Mouse (Mus musculus) cerebral cortex, adult 2 months (tissue): ENCODE data around the gene Vdr.

Source experiments
- WGBS: fragments of 180-500 bp; shearing (Covaris S2); methylation state at CpG from one replicate; pipeline ENCODE4 v1.1.7; 2018; 5-methylcytosine and 5-hydroxymethylcytosine counted together

Gene Vdr

DNA sequence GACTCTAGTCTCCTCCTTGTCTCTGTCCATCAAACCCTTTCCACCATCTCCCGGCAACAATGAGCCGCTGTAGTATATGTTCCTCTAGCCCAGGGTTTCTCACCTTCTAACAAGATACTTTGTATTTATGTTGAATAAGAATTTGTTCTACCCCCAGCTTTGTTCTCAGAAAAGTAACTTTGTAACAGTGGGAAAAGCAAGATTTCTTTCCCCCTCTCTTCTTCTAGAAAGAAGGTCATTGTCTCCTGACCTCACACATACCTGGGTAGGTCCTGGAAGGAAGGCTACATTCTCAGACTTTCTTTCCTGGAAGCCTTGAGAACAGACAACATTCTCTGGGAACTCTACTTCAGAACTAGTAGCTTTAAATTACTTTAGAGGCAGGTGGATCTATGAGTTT, at the start of gene Vdr:
TSS of gene Vdr (minus strand) at position 101 of the 400 bp plus-strand sequence.
- 93% methylated on average over 2 of the region's 2 CpGs for whole genome bisulfite sequencing

DNA sequence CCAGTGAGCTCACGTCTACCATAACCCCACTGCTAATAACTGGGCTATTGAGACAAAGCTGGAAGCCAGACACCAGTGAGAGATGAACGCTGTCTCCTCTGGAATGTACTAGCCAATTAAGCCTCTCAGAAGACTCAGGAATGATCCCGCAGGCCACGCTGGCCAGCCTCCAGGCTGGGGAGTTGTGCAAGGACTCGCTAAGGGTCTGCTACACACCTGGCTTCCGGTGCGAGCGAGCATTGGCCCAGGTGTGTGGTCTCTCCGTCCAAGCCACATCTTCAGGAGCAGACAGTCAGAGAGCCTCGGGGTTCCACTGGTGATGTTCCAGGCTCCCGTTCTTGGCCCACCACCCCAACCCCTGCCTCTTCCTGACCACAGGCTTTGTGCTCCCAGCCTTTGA, 46.0 kb upstream of the Vdr start:
- WGBS, result 74% methylated on average over 11 of the region's 11 CpGs

- 46% methylated on average over 4 of the region's 4 CpGs for WGBS
Observed at GRCm38 (mm10) chr15:97955742-97956141, 45.3 kb upstream of the Vdr start.

GRCm38 (mm10) chr15:97955286-97955685, 44.9 kb upstream of the Vdr start:
- 60% methylated on average over 1 of the region's 1 CpGs for WGBS

DNA sequence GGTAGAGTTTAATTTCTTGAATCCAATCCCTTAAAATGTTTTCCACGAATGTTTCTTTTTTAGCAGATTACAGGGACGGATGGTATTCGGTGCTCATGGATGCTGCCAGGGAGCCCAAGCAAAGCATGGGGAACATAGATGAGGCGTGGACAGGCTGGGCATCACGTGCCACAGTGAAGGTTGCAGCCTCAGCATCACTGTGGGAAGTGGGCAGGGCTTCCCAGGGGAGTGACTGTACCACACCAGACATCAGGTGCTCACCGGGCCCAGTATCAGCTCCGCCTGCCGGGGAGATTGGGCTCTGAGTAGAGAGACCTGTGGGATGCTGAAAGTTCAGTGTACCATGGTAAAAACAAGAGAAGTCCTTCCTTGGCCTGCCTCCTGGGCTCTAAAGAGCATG, 44.2 kb upstream of the Vdr start:
- 85% methylated on average over 8 of the region's 8 CpGs for WGBS

- WGBS, result 52% methylated on average over 4 of the region's 4 CpGs
Observed at GRCm38 (mm10) chr15:97952889-97953189, 42.4 kb upstream of the Vdr start.

- 13% methylated on average over 16 of the region's 16 CpGs for WGBS
Observed at GRCm38 (mm10) chr15:97952137-97952888, 41.9 kb upstream of the Vdr start.

DNA sequence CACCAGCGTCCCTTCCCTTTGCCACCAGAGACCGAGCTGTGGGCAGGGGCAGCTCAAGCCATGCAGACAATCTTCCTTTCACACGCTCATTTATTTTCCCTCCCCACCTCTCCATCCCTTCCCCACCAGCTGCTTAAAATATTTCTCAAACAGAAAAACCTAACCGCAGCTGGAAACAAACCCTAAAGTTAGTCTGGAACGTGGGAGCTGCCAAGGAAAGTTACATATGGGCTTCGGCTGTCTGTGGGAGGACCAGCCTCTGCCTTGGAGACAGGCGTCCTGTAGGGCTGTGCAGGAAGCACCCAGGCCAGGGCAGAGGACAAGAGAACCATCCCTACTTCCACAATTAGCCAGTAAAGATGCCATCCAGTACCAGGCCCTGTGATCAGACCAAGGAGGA, 39.8 kb upstream of the Vdr start:
- 42% methylated on average over 7 of the region's 7 CpGs for WGBS

DNA sequence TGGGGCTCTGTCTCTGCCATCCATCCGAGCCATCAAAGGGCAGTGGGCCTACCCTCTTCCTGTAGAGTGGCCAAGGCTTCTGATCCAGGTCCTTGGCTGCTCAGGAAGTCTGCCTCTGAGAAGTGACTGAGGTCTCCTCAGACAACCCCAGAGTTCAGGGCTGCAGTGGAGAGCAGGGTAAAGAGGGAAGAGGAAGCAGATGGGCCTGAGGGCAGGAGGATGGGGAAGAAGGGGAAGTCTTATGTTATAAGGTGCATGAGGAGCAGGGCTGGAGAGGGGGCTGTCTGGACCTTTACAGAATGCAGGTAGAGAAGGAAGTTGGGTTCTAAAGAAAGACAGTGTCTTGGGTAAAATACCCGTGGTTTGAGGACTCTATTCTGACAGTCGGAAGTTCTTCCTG, 39.3 kb upstream of the Vdr start:
- 73% methylated on average over 3 of the region's 3 CpGs for WGBS

GRCm38 (mm10) chr15:97948720-97949119, 38.3 kb upstream of the Vdr start:
- WGBS, result 66% methylated on average over 7 of the region's 7 CpGs

DNA sequence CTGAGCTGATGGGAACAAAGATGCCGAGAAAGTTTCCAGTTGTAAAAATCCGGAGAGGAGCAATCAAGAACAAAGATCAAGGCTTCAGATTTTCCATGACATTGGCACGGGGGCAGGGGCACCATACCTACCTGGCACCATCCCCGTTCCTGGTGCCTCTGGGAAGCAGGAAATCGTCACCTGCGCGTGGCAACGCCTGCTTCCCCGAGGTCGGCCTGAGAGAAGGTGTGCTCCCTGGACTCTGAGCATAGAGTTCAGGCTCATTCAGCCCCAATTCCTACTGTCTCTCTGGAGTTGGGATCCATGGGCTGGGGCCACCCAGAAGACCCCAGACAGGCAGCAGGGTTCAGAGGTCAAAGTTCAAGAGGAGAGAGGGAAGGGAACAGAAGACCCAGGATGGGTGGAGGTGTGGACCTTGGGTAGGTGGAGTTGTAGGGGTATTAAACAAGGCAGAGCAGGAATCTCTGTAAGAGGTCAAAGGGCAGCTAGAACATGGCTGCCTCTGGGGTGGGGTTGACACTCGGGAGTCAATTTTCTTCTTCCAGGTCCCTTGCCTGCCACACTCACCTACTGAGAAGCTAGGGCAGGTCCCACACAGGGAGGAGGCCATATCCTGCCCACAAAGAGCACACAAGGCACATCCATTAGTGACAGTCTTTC, 35.4 kb upstream of the Vdr start:
- 87% methylated on average over 10 of the region's 11 CpGs for WGBS

DNA sequence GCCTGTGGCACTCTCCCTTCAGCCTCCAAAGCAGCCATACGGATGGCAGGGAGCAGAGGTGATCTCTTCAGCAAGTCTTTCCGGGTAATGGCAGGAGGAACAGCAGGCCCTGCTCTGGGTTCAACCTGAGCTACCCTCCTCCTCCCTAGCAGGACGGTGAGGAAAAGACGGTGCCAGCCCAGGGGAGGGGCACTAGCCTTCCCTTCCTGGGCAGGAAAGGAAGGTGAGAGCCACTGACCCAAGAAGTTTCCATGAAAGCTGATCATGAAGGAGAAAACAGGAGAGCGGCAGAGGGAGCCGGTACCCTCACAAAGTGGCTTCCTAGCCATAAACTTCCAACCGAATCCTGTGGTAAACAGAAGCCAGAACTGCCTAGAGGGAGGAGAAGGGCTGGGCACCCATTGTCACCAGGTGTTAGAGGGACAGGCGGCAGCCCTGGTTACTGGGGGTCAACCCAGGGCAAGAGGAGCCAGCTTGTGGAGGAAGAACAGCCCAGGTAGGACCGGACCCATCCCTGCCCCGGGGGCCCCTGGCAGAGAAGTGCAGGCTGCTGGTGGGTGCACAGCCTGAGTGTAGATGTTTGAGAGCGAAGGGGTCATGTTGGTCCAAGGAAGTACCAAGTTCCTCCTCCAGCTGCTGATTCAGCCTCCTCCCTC, 34.6 kb upstream of the Vdr start:
- WGBS, result 78% methylated on average over 11 of the region's 11 CpGs

DNA sequence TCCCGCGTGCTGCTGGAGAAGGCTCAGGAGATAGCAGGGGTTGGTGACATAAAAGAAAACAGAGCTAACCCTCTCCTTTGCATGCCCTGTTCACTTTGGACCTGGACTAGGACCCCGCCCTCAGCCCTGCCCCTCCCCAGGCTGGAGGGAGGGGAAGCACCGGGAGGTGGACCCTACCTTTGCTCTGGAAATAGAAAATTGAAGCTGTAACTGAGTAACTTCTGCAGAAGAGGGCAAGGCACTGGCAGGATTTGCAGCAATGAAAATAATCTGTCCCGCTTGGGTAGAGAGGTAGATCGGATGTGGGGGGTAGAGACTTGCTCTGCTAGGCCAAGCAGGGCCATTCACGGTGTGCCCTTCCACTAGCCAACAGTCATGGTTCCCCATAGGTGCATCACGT, 32.9 kb upstream of the Vdr start:
- WGBS, result 91% methylated on average over 8 of the region's 8 CpGs

DNA sequence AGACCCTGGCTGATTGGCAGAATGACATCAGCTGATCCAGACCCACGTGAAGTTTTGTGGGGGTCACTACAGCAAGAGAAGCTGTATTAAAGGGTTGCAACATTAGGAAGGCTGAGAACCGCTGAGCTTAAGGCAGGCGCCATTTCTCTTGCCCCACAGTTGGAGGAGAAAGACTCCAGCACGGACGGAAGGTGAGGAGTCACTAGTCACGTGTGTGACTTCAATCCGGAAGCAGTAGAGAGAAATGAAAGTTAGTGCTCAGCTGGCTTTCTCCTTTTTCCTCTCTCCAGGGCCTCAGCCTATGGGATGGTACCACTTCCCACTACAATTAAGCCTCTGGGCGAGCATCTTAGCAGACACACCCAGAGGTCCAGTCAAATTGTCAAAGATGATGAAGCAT, 32.1 kb upstream of the Vdr start:
- 87% methylated on average over 8 of the region's 8 CpGs for WGBS

DNA sequence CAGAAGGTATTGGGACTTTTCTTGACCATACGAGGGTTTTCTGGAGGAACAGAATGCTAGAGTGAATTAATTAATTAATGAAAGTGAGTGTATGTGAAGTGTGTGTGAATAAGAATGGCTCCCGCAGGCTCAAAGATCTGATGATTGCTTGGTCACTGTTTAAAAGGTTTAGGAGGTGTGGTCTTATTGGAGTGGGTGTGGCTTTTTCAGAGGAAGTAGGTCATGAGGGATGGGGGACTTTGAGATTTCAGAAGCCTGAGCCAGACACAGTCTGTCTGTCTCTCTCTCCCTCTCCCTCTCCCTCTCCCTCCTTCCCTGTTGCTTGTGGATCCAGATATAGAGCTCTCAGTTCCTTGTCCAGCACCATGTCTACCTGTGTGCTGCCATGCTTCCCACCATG, 30.9 kb upstream of the Vdr start:
- WGBS, result 80% methylated on average over 2 of the region's 2 CpGs

- WGBS, result 93% methylated on average over 2 of the region's 2 CpGs
Observed at GRCm38 (mm10) chr15:97940088-97940487, 29.7 kb upstream of the Vdr start.

DNA sequence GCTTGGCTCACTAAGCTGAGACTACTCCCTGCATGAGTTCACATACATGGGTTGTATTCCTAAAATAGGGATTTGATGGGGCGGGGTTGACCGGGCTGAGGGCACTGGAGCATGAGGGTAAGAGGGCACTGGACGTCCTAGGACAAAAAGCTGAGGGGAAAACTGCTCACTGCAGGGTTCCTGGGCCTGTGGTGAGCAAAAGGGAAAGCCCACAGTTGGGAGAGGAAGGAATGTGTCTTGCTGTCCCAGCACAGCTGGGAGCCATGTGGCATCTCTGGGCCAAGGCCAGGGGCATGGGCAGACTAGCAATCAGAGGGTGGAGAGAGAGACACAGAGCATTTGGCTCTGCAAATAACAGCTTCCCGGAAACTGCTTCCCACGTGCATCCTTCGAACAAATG, 28.1 kb upstream of the Vdr start:
- 53% methylated on average over 6 of the region's 6 CpGs for WGBS

DNA sequence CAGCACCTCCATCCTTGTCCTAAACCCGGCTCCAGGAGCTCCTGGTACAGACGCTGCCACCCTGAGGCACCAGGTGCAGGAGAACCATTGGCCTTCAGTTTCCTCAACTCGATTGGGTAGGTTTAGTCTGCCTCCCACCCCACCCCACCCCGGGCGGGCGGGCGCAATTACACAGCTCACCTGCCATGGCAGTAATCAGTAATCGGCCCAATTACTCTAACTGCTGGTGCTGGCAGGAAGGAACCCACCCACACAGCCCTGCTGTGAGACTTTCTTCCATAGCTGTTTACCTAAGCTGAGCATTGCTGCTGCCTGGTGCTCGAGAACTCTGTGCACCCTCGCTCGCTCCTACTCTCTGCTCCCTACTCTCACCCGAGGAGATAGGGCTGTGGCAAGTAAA, 22.0 kb upstream of the Vdr start:
- WGBS, result 77% methylated on average over 12 of the region's 12 CpGs

DNA sequence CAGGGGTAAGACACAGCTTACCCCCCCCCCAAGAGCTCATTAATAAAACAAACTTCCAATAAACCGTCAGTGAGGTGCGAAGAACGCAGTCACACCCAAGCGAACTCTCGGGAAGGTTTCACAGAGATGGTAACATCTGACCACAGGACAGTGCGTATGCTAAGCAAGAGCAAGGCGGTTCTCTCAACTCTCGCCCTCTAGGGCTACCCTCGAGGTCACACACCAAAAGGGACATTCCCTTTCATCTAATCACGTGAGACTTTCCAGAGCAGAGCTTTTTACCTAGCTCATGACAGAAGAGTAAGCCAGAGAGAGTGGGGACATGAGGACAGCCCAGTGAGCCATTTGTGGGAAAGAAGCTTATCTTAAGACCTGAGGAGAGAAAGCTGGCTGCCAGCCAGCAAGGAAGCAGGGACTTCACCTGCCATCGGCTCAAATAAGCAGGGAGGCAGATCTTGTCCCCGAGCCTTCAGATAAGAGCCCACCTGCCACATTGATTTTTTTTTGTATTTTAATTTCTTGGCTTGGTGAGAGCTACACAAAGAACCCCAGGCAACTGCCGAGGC, 18.9 kb upstream of the Vdr start:
- WGBS, result 74% methylated on average over 13 of the region's 13 CpGs

DNA sequence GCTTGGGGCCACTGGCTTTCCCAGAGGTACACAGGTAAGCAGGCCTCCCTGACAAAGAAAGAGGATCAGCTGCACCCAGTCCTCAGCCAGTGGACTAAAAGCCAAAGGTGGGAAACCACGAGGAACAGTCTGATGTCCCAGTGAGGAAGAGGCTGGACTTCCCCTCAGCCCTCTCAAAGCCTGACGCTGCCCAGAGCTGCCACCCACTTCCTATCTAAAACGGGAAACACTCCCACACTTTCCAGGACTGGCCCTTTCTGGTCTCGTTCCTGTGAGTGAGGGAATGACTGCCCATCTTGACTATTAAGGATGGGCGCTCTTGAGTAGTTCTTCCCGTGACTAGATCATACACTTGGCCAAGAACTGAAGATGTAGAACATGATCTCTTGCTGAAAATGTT, 17.4 kb upstream of the Vdr start:
- 54% methylated on average over 6 of the region's 6 CpGs for WGBS

DNA sequence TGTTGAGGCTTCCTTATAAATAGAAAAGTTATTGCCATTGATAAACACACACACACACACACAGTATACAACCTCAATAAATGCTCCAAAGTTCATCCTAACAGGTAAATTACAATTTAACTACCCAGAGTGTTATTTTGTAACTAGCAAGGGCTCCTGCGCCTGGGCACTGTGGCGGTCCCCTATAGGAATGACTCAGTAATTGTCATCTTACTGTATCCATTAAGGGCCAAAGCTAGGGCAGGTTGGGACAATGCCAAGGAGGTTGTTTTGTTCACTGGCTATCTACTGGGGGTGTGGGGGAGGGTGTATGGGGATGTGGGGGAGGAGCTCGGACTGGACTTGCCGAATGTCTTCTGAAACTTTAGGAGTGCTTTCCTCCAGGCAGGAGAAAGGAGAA, 16.6 kb upstream of the Vdr start:
- 64% methylated on average over 4 of the region's 4 CpGs for WGBS

DNA sequence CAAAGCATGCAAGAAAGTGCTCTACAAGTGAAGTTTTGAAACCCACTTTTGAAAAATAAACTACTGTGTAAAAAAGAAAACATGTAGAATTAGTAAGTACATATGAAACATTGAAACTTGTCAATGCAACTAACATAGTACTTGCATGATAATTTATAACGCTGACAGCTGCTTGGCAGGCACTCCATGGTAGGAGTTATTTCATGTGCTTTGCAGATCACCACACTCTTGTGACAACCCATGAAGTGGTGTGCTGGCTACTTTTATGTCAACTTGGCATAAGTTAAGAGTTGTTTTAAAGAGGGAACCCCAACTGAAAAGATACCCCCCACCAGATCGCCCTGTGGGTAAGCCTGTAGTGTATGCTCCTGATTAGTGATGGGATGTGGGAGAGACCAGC, 12.0 kb upstream of the Vdr start:
- WGBS, result 93% methylated on average over 2 of the region's 2 CpGs

DNA sequence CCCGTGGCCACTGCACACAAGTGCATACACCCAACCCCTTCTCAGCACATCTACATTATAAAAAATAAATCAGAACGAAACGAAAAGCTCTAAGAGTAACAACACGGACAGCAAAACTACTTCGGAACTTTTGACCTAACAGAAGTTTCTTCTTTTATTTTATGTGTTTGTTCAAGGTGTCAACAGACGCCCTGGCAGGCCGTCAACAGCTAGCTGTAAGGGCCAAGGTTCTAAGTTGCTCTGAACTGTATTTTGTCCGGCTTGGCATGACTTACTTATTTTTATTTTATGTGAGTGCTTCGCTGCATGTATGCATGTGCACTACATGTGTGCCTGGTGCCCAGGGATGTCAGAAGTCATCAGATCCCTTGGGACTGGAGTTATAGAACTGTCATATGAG, 11.4 kb upstream of the Vdr start:
- 94% methylated on average over 9 of the region's 9 CpGs for WGBS
